Mouse (Mus musculus) bone marrow, adult 2 months (tissue): Measurements from ENCODE around the gene Kyat3.

Experiments
- CTCF ChIP-seq: fragments of 200-500 bp; IDR thresholded peaks from 2 replicates; pipeline ENCODE4 v1.5.1; 2011; ENCODE audit warnings: low read length, control low read depth; ENCODE audit not compliant: control insufficient read depth, insufficient read depth
- POLR2A ChIP-seq: fragments of 200-500 bp; IDR thresholded peaks from 2 replicates; pipeline ENCODE4 v1.6.1; 2011; ENCODE audit warnings: low read depth, mild to moderate bottlenecking, control low read depth, low read length, borderline replicate concordance; ENCODE audit not compliant: control insufficient read depth

DNA sequence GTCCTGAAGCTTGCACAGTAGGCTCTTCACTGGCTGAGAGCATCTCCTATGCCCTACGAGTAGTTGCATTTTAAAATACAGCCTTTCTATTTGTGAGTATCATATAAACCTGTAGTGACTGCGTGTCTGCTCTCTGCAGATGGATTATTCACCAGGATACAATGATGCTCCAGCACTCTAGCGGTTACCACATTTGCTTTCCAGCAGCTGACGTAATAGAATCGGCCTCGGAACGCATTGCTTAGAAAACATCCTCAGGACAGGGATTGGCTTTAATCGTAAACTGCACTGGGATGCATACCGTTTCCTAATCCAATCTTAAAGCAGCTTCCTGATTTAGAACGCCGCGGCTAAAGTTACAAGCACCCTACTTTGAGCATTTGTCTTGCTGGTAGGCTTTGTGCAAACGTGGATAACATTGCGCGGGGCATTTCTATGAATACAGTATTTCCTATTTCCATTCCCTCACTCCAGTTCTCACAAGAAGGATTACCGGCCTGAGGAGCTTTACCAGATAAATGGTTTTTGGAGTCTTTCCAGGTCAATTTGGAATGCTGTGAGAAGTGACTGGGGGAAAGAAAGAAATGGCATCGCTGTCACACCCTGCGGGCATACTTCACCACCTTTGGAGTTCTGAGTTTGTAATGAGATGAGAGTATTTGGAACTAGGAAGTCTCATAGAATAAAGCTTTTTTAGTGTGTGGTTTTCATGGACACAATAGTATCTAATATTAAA lies 54.4 kb downstream of the Kyat3 start:
- TF ChIP-seq POLR2A, result no peak
- TF ChIP-seq CTCF, result no peak
